Mouse (Mus musculus): Measurements from ENCODE around the gene Syt13.

Gene Syt13

DNA sequence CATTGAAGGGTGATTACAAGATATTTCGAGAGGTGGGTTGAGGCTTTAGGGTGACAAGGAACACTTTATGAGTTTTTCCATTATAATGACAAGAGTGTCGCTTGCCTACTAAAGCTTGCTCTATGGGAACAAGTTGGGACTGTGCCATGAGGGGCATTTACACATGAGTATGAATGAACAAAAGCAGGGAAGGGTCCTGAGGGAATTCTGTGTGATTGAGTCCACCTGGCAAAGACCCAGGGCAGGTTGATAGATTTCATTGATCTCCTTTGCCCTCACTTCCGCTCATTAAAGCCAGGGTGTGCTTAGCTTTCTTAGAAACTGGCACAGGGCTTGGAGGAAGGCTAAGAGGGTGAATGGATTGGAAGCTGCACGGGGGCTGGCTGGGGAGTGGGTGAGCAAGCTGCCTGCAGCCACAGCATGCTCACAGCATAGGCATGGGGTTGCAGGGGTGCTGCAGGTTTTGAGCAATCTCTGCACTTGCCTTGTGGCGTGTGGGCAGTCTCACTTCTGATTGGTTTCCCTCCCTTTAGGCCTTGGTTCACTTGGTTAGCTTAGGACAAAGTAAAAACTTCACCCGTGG is 9.9 kb downstream of the Syt13 start:
- DNase-seq (ENCODE audit: extremely low spot score, low read depth, low spot score), result no peak

DNA sequence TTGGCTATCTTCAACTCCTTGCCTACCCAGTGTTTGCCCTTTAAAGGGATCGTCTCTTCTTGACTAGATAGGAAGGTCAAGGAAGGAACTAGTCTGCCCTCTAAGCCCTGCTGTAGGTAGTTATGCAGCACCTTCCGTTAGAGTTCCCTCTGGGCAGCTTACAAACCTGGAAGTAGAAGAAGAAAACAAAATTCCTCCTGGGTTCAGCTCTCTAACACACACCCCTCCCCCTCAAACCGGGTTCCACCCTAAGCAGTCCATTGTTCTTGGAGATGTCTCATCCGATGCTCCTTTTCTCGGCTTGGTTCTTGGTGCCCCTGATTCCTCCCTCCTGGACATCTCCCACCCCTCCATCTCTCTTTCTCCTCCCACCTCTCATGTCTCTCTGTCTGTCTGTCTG is 14.8 kb downstream of the Syt13 start:
- no peak for DNase-seq (ENCODE audit: extremely low spot score, low read depth, low spot score)

- DNase-seq (ENCODE audit: extremely low spot score, low read depth, low spot score), result no peak
These were observed 16.2 kb downstream of the Syt13 start for GRCm38 (mm10) chr2:92931061-92931460.

DNA sequence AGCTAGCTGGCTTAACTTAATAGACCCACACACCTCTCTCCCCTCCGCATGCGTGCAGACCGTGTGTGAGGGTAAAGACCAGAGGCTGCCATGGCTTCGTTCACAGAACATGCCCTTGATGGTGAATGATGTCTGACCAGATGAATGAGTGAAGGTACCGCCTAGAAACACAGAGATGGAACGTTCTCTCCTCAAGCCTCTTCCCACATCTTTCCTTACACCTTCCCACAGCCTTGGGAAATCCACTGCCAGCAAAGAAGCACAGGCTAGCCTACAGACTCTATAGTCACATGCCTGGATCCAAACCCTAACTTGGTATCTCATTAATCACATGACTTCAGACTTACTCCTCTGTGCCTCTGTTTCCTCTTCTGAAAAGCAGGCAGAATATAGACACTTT is 18.5 kb downstream of the Syt13 start:
- no peak for DNase-seq (ENCODE audit: extremely low spot score, low read depth, low spot score)

DNA sequence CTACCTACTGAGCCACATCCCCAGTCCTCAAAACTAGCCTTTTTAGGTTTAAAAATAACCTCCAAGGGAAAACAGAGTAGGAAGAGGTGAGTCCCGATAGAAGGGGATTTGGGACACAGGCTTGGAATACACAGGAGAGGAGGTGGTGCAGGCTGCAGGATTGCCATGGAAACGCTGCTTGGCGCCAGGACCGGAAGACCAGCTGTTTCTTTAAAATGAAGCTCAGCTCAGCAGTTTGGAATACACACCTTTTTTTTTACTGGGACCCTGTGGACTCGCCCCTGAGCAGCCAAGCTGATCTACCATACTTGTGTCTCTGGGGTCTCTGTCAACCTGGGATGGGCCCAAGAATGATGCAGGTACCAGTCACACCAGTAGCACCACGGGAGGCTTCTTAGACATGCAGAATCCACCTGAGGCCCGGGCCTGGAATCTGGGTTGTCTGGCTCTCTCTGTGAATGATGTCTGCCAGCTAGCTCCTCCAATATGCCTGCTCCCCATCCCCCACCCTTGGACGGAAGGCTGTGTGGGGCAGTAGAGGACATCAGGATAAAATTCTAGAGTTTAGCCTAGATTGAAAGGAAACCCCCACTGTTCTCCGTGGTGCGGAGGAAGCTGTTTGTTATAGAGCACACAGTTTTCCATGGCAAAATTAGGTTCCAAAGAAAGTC is 19.5 kb downstream of the Syt13 start:
- no peak for DNase-seq (ENCODE audit: extremely low spot score, low read depth, low spot score)

DNA sequence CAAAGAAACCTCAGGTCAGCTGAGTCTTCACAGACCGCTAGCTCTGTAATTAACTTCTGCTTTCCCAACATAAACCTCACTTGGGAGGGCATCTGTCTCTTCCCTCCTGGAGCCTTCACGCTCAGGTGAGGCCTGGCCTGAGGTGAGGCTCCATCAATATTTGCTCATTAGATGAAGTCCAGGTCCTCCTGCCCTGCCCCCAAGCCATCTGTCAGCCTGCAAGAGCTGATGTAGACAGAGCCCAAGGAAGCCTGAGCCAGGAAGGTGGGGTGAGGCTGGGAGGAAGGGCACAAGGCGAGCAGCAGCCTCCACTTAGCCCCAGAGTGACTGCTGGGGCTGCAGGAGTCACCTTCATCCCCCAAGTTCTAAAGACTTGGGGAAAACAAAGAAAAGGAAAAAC is 20.6 kb downstream of the Syt13 start:
- DNase-seq (ENCODE audit: extremely low spot score, low read depth, low spot score), result no peak

DNA sequence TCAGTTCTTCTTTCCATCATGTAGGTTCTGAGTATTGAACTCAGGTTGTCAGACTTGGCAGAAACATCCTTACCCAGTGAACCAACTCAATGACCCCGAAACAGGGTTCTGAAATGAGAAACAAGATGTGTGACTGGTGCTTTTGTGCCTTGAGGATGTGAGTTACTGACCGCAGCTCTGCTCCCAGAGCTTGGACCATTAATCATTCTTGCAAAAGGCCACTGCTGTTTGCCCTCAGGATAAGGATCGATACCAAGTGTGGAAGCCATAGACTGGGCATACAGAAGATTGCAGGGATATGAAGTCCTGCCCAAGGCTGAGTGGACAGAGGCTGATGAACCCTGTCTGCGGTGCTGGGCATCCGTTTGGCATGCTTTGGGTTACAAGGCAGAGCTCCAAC is 23.2 kb downstream of the Syt13 start:
- no peak for DNase-seq (ENCODE audit: extremely low spot score, low read depth, low spot score)

- DNase-seq (ENCODE audit: extremely low spot score, low read depth, low spot score), result no peak
These were observed 23.9 kb downstream of the Syt13 start for GRCm38 (mm10) chr2:92938827-92939226.

DNA sequence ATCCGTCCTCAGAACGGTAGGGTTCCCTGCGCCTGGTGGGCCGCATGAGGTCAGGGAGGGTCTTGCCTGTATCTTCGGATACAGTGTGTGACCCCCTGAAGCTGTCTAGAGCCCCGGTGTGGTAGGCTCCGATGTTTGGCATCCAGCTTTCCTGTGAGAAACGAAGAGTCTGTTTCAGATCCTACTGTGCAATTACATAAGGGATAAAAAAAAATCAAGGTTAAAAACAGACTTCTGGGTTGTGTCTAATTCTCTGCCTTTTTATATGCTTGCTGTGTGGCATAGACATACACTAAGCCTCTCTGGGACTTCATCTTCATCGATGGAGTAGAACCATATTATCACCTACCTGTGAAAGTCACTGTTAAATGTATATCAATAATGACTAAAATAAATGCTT is 26.1 kb downstream of the Syt13 start:
- DNase-seq (ENCODE audit: extremely low spot score, low read depth, low spot score), result no peak

GRCm38 (mm10) chr2:92941463-92941862 is 26.6 kb downstream of the Syt13 start:
- no peak for DNase-seq (ENCODE audit: extremely low spot score, low read depth, low spot score)

- DNase-seq (ENCODE audit: extremely low spot score, low read depth, low spot score), result no peak
These were observed 28.5 kb downstream of the Syt13 start for GRCm38 (mm10) chr2:92943406-92943805.

DNA sequence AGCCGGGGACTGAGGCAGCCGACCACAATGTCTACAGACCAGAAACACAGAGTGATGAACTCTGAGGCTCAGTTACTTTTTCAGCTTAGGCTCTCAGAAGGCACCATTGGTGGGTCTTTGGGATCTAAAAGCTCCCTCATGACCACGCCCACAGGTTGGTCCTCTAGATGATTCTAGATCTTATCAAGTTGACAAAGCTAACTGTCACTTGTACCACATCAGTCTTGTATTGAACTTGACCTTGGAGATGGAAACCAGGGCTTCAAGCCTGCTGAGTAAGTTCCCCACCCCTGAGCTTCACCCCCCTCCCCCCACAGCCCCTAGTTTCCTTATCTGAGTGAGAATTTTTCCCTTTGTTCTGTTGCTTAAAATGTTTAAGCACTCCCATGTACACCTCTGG is 29.5 kb downstream of the Syt13 start:
- no peak for DNase-seq (ENCODE audit: extremely low spot score, low read depth, low spot score)

DNA sequence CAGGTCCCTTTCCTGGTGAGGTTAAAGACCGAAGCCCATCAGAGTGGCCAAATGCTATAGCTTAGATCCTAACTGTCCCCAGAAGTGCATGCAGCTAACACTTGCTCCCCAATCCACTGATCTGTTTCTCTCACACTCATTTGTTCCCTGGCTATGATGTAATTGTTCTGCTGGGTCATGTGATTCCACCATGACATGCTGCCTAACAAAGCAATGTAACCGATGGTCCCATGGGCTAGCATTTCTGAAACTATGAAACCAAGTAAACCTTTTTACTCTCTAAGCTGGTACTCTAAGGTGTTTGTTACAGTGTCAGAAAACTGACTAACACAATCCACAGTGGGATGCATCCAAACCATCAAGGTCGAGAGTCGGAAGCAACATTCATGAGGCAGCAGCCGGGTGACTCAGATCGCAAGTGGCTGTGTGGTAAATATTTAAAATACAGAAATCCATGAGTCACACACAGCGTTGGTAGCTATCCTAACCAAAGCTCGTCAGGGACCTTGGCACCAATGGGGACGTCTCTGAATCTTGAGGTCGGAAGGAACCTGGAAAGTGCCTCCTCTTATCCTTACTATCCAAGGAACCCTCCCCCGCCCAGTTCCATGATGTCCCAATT is 30.3 kb downstream of the Syt13 start:
- no peak for DNase-seq (ENCODE audit: extremely low spot score, low read depth, low spot score)

- DNase-seq (ENCODE audit: extremely low spot score, low read depth, low spot score), result no peak
These were observed 31.1 kb downstream of the Syt13 start for GRCm38 (mm10) chr2:92945824-92946598.

DNA sequence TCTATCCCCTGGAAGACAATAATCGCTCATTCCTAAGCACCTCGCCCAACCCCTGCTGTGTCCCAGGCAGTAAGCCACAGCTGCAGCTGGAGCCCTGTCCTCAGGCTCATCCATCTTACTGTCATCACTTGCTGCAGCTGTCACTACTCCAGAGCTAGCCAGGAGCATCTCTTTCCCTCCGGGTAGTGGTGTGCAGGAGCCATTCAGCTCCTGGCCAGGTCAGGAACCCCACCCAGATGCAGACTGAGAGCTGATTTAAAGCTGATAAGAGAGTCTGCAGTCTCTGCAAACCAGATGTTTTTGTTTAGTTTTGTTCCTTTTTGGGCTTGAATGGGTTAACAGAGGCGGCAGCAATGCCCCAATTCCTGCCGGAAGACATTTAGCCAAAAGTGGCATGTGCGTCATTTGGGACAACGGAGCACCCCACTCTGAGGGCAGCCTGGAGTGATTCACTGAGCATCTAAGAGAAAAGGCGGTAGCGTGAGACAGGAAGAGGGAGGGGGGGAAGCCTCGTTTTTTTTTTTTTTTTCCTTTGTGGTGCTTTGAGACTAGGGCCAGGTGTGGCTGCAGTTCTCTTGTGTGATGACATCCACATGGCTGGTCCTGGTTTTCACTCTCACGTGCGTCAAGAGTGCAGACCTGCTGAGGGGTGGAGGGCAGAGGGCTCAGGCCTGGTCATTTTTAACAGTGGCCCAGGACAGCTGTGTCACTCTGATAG is 33.2 kb downstream of the Syt13 start:
- no peak for DNase-seq (ENCODE audit: extremely low spot score, low read depth, low spot score)

DNA sequence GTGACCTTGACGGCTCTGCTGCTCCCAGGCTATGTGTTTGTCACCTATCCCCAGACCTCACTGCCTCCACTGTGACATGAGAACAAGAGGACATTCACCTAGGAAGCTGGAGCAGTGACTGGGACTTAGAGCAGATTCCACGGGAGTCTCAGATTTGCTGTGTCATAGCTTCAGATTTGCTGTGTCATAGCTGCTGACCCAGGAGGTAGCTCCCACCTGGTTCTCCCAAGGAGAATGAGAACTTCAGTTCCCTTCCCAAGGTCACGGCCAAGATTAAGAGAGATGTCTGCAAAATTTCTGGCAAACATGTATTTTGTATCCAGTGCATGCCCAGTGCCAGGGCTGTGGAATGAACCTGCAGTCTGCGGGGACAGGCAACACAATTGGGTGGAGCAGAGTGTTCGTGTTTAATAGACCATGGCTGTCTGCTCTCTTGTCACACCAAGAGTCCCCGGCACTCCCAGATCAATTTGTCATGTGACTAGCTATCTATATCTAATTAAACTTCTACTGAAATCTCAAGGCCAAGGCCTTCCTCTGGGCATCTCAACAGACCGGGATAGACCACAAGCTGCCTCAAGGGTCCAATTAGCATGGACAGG is 33.9 kb downstream of the Syt13 start:
- DNase-seq (ENCODE audit: extremely low spot score, low read depth, low spot score), result no peak

DNA sequence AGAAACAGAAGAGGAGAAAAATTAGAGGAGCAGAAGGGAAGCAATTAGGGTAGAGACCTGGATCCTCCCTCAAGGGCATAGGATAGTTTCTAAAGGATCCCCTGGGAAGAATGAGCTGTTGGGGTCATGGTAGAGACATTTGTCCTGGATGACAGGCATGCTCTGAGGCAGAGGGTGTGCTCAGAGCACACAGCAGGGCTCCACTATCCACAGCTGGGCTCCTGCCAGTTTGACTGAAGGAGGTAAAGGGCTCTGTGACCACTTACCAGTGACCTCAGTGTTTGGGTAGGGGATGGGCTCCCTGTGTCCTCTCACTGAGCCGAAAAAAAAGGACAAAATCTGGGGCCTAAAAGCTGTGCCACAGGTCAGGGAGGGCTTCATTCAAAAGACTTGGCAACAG is 34.6 kb downstream of the Syt13 start:
- DNase-seq (ENCODE audit: extremely low spot score, low read depth, low spot score), result no peak

- DNase-seq (ENCODE audit: extremely low spot score, low read depth, low spot score), result no peak
These were observed 38.6 kb downstream of the Syt13 start for GRCm38 (mm10) chr2:92953450-92953849.

DNA sequence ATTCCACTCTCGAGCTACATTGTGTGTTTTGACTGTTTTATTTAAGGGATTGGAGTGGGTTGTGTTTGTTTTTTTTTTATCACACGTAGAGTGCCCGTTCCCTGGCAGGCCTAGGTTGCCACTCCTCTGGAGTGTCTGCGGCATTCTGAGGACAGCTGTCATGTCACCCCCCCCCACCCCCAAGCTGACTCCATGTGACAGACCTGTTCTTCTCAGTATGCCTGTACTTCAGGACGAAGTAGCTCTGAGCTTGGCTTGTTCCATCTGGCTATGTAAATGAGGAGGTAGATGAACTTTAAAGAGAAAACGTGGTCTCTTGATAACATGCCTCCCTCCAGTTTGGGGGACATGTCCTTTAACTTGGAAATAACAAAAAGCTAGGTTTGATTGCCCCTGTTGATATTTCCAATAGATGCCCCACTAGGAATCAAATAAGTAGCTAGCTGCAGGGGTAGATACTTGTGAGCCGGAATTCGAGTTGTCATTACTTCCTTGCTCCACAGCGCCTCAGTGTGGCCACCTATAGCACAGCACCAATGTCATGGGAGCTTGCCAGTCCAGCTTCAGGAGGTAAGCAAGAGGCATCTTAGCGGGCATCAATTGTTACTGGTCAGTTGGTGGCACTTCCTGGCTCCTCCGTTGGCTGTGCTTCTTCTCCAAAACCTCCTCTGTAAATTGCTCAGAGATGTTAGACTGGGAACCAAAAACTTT is 39.7 kb downstream of the Syt13 start:
- DNase-seq (ENCODE audit: extremely low spot score, low read depth, low spot score), result no peak

GRCm38 (mm10) chr2:92956943-92957342 is 42.0 kb downstream of the Syt13 start:
- DNase-seq (ENCODE audit: extremely low spot score, low read depth, low spot score), result no peak

Data from hindlimb bud, embryonic 11.5 days (tissue).